Mouse (Mus musculus) mature B cell (primary cell): ENCODE results near the gene Mprip.
"Not testable (repeated sequence)": the region's sequence is repeated elsewhere in the genome, so short reads cannot be mapped to it uniquely, and the experiment has no call there.

ENCODE experiments used
- in situ Hi-C: fragments of 300-500 bp; cut with MboI; formaldehyde crosslinking; loops from 2 replicates; pipeline ENCODE4 v1.14.3; 2019

Mprip gene

GRCm38 (mm10) chr11:59653547-59653946, 7.6 kb upstream of the Mprip start:
- in situ Hi-C loops = no loop called here

- in situ Hi-C loops = no loop called here
Observed at GRCm38 (mm10) chr11:59655337-59655736, 5.8 kb upstream of the Mprip start.

GRCm38 (mm10) chr11:59656016-59656415, 5.1 kb upstream of the Mprip start:
- in situ Hi-C loops = no loop called here

GRCm38 (mm10) chr11:59661601-59662248, 620 bp downstream of the Mprip start:
- in situ Hi-C loops = no loop called here

GRCm38 (mm10) chr11:59662249-59662788, 1.2 kb downstream of the Mprip start:
- in situ Hi-C loops = no loop called here

GRCm38 (mm10) chr11:59662877-59663775, 2.0 kb downstream of the Mprip start:
- in situ Hi-C loops = no loop called here

- in situ Hi-C loops = no loop called here
Observed at GRCm38 (mm10) chr11:59663776-59664320, 2.7 kb downstream of the Mprip start.

- in situ Hi-C loops = no loop called here
Observed at GRCm38 (mm10) chr11:59664818-59665217, 3.7 kb downstream of the Mprip start.

- in situ Hi-C loops = no loop called here
Observed at GRCm38 (mm10) chr11:59671049-59671693, 10.1 kb downstream of the Mprip start.

- in situ Hi-C loops = no loop called here
Observed at GRCm38 (mm10) chr11:59674013-59674412, 12.9 kb downstream of the Mprip start.

GRCm38 (mm10) chr11:59674746-59675145, 13.6 kb downstream of the Mprip start:
- in situ Hi-C loops = not testable (repeated sequence)

- in situ Hi-C loops = no loop called here
Observed at GRCm38 (mm10) chr11:59677767-59678166, 16.7 kb downstream of the Mprip start.

- in situ Hi-C loops = no loop called here
Observed at GRCm38 (mm10) chr11:59678693-59679092, 17.6 kb downstream of the Mprip start.

GRCm38 (mm10) chr11:59680111-59680510, 19.0 kb downstream of the Mprip start:
- in situ Hi-C loops = no loop called here

- in situ Hi-C loops = no loop called here
Observed at GRCm38 (mm10) chr11:59684956-59685355, 23.9 kb downstream of the Mprip start.

- in situ Hi-C loops = no loop called here
Observed at GRCm38 (mm10) chr11:59694533-59694932, 33.4 kb downstream of the Mprip start.

- in situ Hi-C loops = no loop called here
Observed at GRCm38 (mm10) chr11:59695550-59695949, 34.4 kb downstream of the Mprip start.

- in situ Hi-C loops = no loop called here
Observed at GRCm38 (mm10) chr11:59697572-59697971, 36.5 kb downstream of the Mprip start.

- in situ Hi-C loops = no loop called here
Observed at GRCm38 (mm10) chr11:59700787-59701186, 39.7 kb downstream of the Mprip start.

GRCm38 (mm10) chr11:59705113-59705512, 44.0 kb downstream of the Mprip start:
- in situ Hi-C loops = no loop called here

GRCm38 (mm10) chr11:59707481-59707880, 46.4 kb downstream of the Mprip start:
- in situ Hi-C loops = no loop called here
